Mouse (Mus musculus) forebrain, embryonic 10.5 days (tissue): ENCODE data around the gene Ranbp2. TPM values are rescaled to one million over a fixed set of nuclear protein-coding genes. Genes with fewer than 3 reads are reported as not detected.

Experiments used
- DNase-seq: peaks from one replicate; pipeline ENCODE4 v3.0.0-alpha.2; 2017; ENCODE audit warnings: low spot score; ENCODE audit errors: extremely low spot score
- H3K27ac ChIP-seq: fragments of 300-500 bp; sonication (generic); 2 replicates; pipeline ENCODE4 v1.5.1; 2016; ENCODE audit warnings: mild to moderate bottlenecking
- H3K27me3 ChIP-seq: fragments of 300-500 bp; sonication (generic); 2 replicates; pipeline ENCODE4 v1.6.1; 2016; ENCODE audit warnings: mild to moderate bottlenecking; ENCODE audit not compliant: poor library complexity, severe bottlenecking
- H3K36me3 ChIP-seq: fragments of 300-500 bp; sonication (generic); replicated peaks from 2 replicates; pipeline ENCODE4 v1.6.1; 2016; ENCODE audit warnings: mild to moderate bottlenecking, moderate library complexity
- H3K4me1 ChIP-seq: fragments of 300-500 bp; sonication (generic); 2 replicates; pipeline ENCODE4 v1.6.1; 2016
- H3K4me3 ChIP-seq: fragments of 300-500 bp; sonication (generic); 2 replicates; pipeline ENCODE4 v1.5.1; 2016; ENCODE audit warnings: mild to moderate bottlenecking, moderate library complexity
- H3K9me3 ChIP-seq: fragments of 300-500 bp; sonication (generic); 2 replicates; pipeline ENCODE4 v1.6.1; 2016; ENCODE audit warnings: mild to moderate bottlenecking, moderate library complexity
- WGBS: fragments of 180-500 bp; shearing (Covaris S2); methylation state at CpG from one replicate; pipeline ENCODE4 v1.1.7; 2016; 5-methylcytosine and 5-hydroxymethylcytosine counted together
- polyA plus RNA-seq: library from polyadenylated mRNA; unstranded; fragments of >200 nt; fragmentation: Nextera tagmentation; extraction: Ambion mirVana; gene quantifications from 2 replicates; pipeline ENCODE4 v1.2.1, GENCODE M21; 2016

Gene Ranbp2
- polyA plus RNA-seq, 1 experiment from 2014 or later = 30.5 TPM

- Histone ChIP-seq H3K27me3 (no peaks in the 10 kb centered on the region), H3K36me3 (peaks cover 47% of the 10 kb centered on the region), H3K4me1 (peaks cover 6% of the 10 kb centered on the region), H3K27ac (no peak overlapping the region), H3K9me3 (no peaks in the 10 kb centered on the region), H3K4me3 (no peak overlapping the region)
- no peak for DNase-seq
Observed at GRCm38 (mm10) chr10:58451575-58451974, 4.9 kb downstream of the Ranbp2 start.

DNA sequence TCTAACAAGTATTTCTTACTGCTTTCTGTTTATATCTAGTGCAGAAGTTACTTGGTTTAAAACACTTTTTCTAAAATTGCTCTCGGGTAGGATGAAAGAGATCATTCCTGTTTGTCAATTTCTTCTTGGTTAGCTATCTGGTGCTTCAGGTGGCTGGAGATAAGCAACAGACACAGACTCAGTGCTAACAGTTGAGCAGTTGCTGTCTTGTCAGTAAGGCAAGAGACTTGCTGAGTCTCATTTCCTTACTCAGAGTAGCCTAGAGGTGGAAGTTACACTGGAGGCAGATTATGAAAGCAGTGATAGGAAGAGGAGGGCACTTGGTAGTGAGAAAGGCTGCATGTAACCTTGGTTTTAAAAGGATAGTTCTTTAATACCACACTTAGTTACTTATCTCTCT lies 5.5 kb downstream of the Ranbp2 start:
- Histone ChIP-seq H3K27ac (no peak overlapping the region), H3K4me1 (peaks cover 6% of the 10 kb centered on the region), H3K4me3 (no peak overlapping the region), H3K36me3 (peaks cover 52% of the 10 kb centered on the region), H3K9me3 (no peaks in the 10 kb centered on the region), H3K27me3 (no peaks in the 10 kb centered on the region)
- 88% methylated on average over 1 of the region's 1 CpGs for WGBS
- no peak for DNase-seq

DNA sequence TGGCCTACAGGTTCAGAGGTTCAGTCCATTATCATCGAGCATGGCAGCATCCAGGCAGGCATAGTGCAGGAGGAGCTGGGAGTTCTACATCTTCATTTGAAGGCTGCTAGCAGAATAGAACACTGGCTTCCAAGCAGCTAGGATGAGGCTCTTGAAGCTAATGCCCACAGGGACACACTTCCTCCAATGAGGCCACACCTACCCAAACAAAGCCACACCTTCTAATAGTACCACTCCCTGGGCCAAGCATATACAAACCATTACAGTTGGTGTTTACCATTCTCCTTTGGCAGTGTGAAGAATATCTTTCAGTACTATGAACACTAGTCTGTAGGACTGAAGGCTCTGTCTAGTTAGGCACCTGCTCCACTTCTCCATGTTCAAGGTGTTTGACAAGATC lies 13.2 kb downstream of the Ranbp2 start:
- no peaks in the 10 kb centered on the region for H3K9me3 ChIP-seq
- H3K27ac ChIP-seq = no peak overlapping the region
- WGBS = 93% methylated on average over 1 of the region's 1 CpGs
- H3K4me1 ChIP-seq = no peaks in the 10 kb centered on the region
- H3K4me3 ChIP-seq = no peak overlapping the region
- H3K36me3 ChIP-seq = peaks cover 95% of the 10 kb centered on the region
- no peak for DNase-seq
- H3K27me3 ChIP-seq = no peaks in the 10 kb centered on the region

DNA sequence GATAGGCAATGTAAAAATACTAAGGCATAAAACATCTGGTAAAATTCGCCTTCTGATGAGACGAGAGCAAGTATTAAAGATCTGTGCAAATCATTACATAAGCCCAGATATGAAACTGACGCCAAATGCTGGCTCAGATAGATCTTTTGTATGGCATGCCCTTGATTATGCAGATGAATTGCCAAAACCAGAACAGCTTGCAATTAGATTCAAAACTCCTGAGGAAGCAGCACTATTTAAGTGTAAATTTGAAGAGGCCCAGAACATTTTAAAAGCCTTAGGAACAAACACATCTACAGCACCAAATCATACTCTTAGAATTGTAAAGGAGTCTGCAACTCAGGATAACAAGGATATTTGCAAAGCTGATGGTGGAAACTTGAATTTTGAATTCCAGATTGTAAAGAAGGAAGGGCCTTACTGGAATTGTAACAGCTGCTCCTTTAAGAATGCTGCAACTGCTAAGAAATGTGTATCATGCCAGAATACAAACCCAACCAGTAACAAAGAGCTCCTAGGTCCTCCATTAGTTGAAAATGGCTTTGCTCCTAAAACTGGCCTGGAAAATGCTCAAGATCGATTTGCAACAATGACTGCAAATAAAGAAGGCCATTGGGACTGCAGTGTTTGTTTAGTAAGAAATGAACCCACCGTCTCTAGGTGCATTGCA lies 30.5 kb downstream of the Ranbp2 start:
- DNase-seq = no peak
- H3K27me3 ChIP-seq = no peaks in the 10 kb centered on the region
- no peaks in the 10 kb centered on the region for H3K4me1 ChIP-seq
- H3K36me3 ChIP-seq = peaks cover 95% of the 10 kb centered on the region
- H3K27ac ChIP-seq = no peak overlapping the region
- H3K4me3 ChIP-seq = no peak overlapping the region
- 92% methylated on average over 5 of the region's 5 CpGs for WGBS
- H3K9me3 ChIP-seq = no peaks in the 10 kb centered on the region

DNA sequence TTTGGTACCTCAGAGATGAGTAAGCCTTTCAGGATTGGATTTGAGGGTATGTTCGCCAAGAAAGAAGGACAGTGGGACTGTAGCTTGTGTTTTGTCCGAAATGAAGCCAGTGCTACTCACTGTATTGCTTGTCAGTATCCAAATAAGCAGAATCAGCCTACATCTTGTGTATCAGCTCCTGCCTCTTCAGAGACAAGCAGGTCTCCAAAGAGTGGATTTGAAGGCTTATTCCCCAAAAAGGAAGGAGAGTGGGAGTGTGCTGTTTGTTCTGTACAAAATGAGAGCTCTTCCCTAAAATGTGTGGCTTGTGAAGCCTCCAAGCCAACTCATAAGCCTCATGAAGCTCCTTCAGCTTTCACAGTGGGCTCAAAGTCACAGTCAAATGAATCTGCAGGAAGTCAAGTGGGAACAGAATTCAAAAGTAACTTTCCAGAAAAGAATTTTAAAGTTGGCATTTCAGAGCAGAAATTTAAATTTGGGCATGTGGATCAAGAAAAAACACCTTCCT lies 31.4 kb downstream of the Ranbp2 start:
- 99% methylated on average over 2 of the region's 2 CpGs for WGBS
- no peak overlapping the region for H3K27ac ChIP-seq
- H3K36me3 ChIP-seq = peaks cover 96% of the 10 kb centered on the region
- no peaks in the 10 kb centered on the region for H3K4me1 ChIP-seq
- no peaks in the 10 kb centered on the region for H3K9me3 ChIP-seq
- DNase-seq = no peak
- H3K4me3 ChIP-seq = no peak overlapping the region
- H3K27me3 ChIP-seq = no peaks in the 10 kb centered on the region

- Histone ChIP-seq H3K27ac (no peak overlapping the region), H3K4me3 (no peak overlapping the region), H3K4me1 (no peaks in the 10 kb centered on the region), H3K9me3 (no peaks in the 10 kb centered on the region), H3K27me3 (no peaks in the 10 kb centered on the region), H3K36me3 (peaks cover 96% of the 10 kb centered on the region)
- 94% methylated on average over 4 of the region's 4 CpGs for WGBS
- no peak for DNase-seq
Observed at GRCm38 (mm10) chr10:58479954-58480490, 33.3 kb downstream of the Ranbp2 start.

GRCm38 (mm10) chr10:58491031-58491430 lies 44.3 kb downstream of the Ranbp2 start:
- Histone ChIP-seq H3K27me3 (no peaks in the 10 kb centered on the region), H3K36me3 (peaks cover 90% of the 10 kb centered on the region), H3K4me1 (no peaks in the 10 kb centered on the region), H3K9me3 (peaks cover 2% of the 10 kb centered on the region; the same call in 1 of the 2 replicates), H3K27ac (no peak overlapping the region), H3K4me3 (no peak overlapping the region)
- no peak for DNase-seq
- 94% methylated on average over 5 of the region's 5 CpGs for WGBS

- Histone ChIP-seq H3K27ac (no peak overlapping the region), H3K36me3 (peaks cover 58% of the 10 kb centered on the region), H3K27me3 (no peaks in the 10 kb centered on the region), H3K4me3 (no peak overlapping the region), H3K4me1 (peaks cover 20% of the 10 kb centered on the region), H3K9me3 (peaks cover 2% of the 10 kb centered on the region; the same call in 1 of the 2 replicates)
- WGBS = 91% methylated on average over 2 of the region's 2 CpGs
- no peak for DNase-seq
Observed at GRCm38 (mm10) chr10:58495637-58496036, 48.9 kb downstream of the Ranbp2 start.

GRCm38 (mm10) chr10:58496732-58497131 lies 50.0 kb downstream of the Ranbp2 start:
- Histone ChIP-seq H3K27ac (peak overlapping the region; percentile 95), H3K27me3 (no peaks in the 10 kb centered on the region), H3K4me3 (peak overlapping the region; percentile 77), H3K36me3 (peaks cover 47% of the 10 kb centered on the region), H3K9me3 (peaks cover 2% of the 10 kb centered on the region; the same call in 1 of the 2 replicates), H3K4me1 (peaks cover 20% of the 10 kb centered on the region)
- DNase-seq = no peak

- Histone ChIP-seq H3K4me3 (peak within 1 kb of the TSS; percentile 77), H3K36me3 (peaks cover 42% of the 10 kb centered on the region), H3K27me3 (no peaks in the 10 kb centered on the region), H3K9me3 (peaks cover 2% of the 10 kb centered on the region; the same call in 1 of the 2 replicates), H3K27ac (peak within 1 kb of the TSS; percentile 95), H3K4me1 (peaks cover 20% of the 10 kb centered on the region)
- WGBS = 1% methylated on average over 50 of the region's 50 CpGs
- peak; percentile 93 for DNase-seq
Observed at GRCm38 (mm10) chr10:58497320-58498284, 50.9 kb downstream of the Ranbp2 start, which contains the start of gene Ccdc138. TSS of gene Ccdc138 (plus strand) at chr10:58497948.

GRCm38 (mm10) chr10:58498516-58498915 lies 51.8 kb downstream of the Ranbp2 start:
- Histone ChIP-seq H3K4me3 (peak overlapping the region; percentile 77), H3K27ac (peak overlapping the region; percentile 95; the same call in 1 of the 2 replicates), H3K27me3 (no peaks in the 10 kb centered on the region), H3K9me3 (peaks cover 2% of the 10 kb centered on the region; the same call in 1 of the 2 replicates), H3K4me1 (peaks cover 20% of the 10 kb centered on the region), H3K36me3 (peaks cover 38% of the 10 kb centered on the region)
- no peak for DNase-seq
- 69% methylated on average over 2 of the region's 2 CpGs for whole genome bisulfite sequencing

DNA sequence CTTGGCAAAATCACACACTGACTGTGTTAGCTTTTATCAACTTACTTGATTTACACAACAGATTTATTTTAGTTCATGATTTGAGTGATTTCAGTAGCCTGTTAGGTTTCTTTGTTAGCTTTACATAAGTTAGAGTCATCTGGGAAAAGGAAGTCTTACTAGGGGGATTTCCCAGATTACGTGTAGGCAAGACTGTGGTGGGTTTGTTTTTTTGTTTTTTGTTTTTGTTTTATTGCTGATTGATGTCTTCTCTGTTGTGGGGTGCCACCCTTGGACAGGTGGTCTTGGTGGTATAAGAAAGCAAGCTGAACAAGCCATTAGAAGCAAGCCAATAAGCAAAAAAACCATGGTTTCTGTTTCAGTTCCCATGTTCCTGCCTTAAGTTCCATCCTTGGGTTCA lies 82.6 kb downstream of the Ranbp2 start:
- WGBS = 90% methylated on average over 1 of the region's 1 CpGs
- no peaks in the 10 kb centered on the region for H3K4me1 ChIP-seq
- no peak overlapping the region for H3K4me3 ChIP-seq
- no peak for DNase-seq
- H3K27me3 ChIP-seq = no peaks in the 10 kb centered on the region
- H3K27ac ChIP-seq = no peak overlapping the region
- peaks cover 9% of the 10 kb centered on the region for H3K9me3 ChIP-seq
- H3K36me3 ChIP-seq = peaks cover 78% of the 10 kb centered on the region
